Mouse (Mus musculus): ENCODE data around the gene Syt7. TPM values are rescaled to one million over a fixed set of nuclear protein-coding genes. Genes with fewer than 3 reads are reported as not detected.

The Syt7 gene
- polyA plus RNA-seq, 2 experiments from 2014 or later: not detected

- no peak for ATAC-seq
Observed at GRCm38 (mm10) chr19:10425484-10426270, 36.8 kb downstream of the Syt7 start.

GRCm38 (mm10) chr19:10426312-10426711 is 37.4 kb downstream of the Syt7 start:
- ATAC-seq: no peak

GRCm38 (mm10) chr19:10426793-10427192 is 37.9 kb downstream of the Syt7 start:
- ATAC-seq: no peak

GRCm38 (mm10) chr19:10427431-10427830 is 38.5 kb downstream of the Syt7 start:
- no peak for ATAC-seq

- no peak for ATAC-seq
Observed at GRCm38 (mm10) chr19:10429371-10429770, 40.5 kb downstream of the Syt7 start.

- no peak for ATAC-seq
Observed at GRCm38 (mm10) chr19:10431410-10431809, 42.5 kb downstream of the Syt7 start.

- no peak for ATAC-seq
Observed at GRCm38 (mm10) chr19:10431841-10432240, 43.0 kb downstream of the Syt7 start.

GRCm38 (mm10) chr19:10433225-10433624 is 44.3 kb downstream of the Syt7 start:
- no peak for ATAC-seq

- no peak for ATAC-seq
Observed at GRCm38 (mm10) chr19:10433879-10434540, 45.1 kb downstream of the Syt7 start.

- no peak for ATAC-seq
Observed at GRCm38 (mm10) chr19:10434927-10435326, 46.0 kb downstream of the Syt7 start.

GRCm38 (mm10) chr19:10435908-10436307 is 47.0 kb downstream of the Syt7 start:
- ATAC-seq: no peak

GRCm38 (mm10) chr19:10436726-10437125 is 47.8 kb downstream of the Syt7 start:
- no peak for ATAC-seq

GRCm38 (mm10) chr19:10437521-10437920 is 48.6 kb downstream of the Syt7 start:
- no peak for ATAC-seq

- ATAC-seq: no peak
Observed at GRCm38 (mm10) chr19:10444685-10445369, 55.9 kb downstream of the Syt7 start.

- ATAC-seq: no peak
Observed at GRCm38 (mm10) chr19:10448275-10448674, 59.4 kb downstream of the Syt7 start.

- ATAC-seq: no peak
Observed at GRCm38 (mm10) chr19:10449190-10449589, 60.3 kb downstream of the Syt7 start.

GRCm38 (mm10) chr19:10449708-10450107 is 60.8 kb downstream of the Syt7 start:
- peak; percentile 37 for ATAC-seq

GRCm38 (mm10) chr19:10454718-10455436 is 66.0 kb downstream of the Syt7 start:
- ATAC-seq: no peak

- ATAC-seq: no peak
Observed at GRCm38 (mm10) chr19:10455437-10455806, 66.5 kb downstream of the Syt7 start.

GRCm38 (mm10) chr19:10456752-10457483 is 68.0 kb downstream of the Syt7 start, which contains the start of gene Lrrc10b:
TSS of gene Lrrc10b (minus strand) at chr19:10457473.
- no peak for ATAC-seq

- ATAC-seq: no peak
Observed at GRCm38 (mm10) chr19:10457484-10457800, 68.6 kb downstream of the Syt7 start.

GRCm38 (mm10) chr19:10458096-10458495 is 69.2 kb downstream of the Syt7 start:
- ATAC-seq: no peak

Measured in CD4-positive, CD25-positive, alpha-beta regulatory T cell, adult 4 months (primary cell).